Mouse (Mus musculus) intestine, postnatal 0 days (tissue): ENCODE results near the gene Gnaq. TPM values are rescaled to one million over a fixed set of nuclear protein-coding genes. Genes with fewer than 3 reads are reported as not detected.

Experiments used
- ATAC-seq: fragments of 200-750 bp; cut with Nextera tagmentation; 2 replicates; pipeline ENCODE4 v1.8.0; 2017; ENCODE audit warnings: mild to moderate bottlenecking, moderate TSS enrichment, moderate library complexity
- H3K27ac ChIP-seq: fragments of 300-500 bp; sonication (generic); 2 replicates; pipeline ENCODE4 v1.5.1; 2014; ENCODE audit warnings: mild to moderate bottlenecking, low read depth, low read length, moderate library complexity
- H3K27me3 ChIP-seq: fragments of 300-500 bp; sonication (generic); replicated peaks from 2 replicates; pipeline ENCODE4 v1.6.1; 2014; ENCODE audit warnings: low read length, mixed read lengths; ENCODE audit not compliant: control insufficient read depth, insufficient read depth
- H3K36me3 ChIP-seq: fragments of 300-500 bp; sonication (generic); 2 replicates; pipeline ENCODE4 v1.6.1; 2014; ENCODE audit warnings: mild to moderate bottlenecking, moderate library complexity; ENCODE audit not compliant: control insufficient read depth, insufficient read depth
- H3K4me1 ChIP-seq: fragments of 300-500 bp; sonication (generic); replicated peaks from 2 replicates; pipeline ENCODE4 v1.6.1; 2014; ENCODE audit warnings: antibody characterized with exemption, low read length, mixed read lengths; ENCODE audit not compliant: control insufficient read depth, insufficient read depth
- H3K4me2 ChIP-seq: fragments of 300-500 bp; sonication (generic); replicated peaks from 2 replicates; pipeline ENCODE4 v1.6.1; 2014; ENCODE audit warnings: low read depth, mild to moderate bottlenecking, moderate library complexity
- H3K4me3 ChIP-seq: fragments of 300-500 bp; sonication (generic); 2 replicates; pipeline ENCODE4 v1.5.1; 2014; ENCODE audit warnings: low read depth, low read length
- H3K9ac ChIP-seq: fragments of 300-500 bp; sonication (generic); 2 replicates; pipeline ENCODE4 v1.6.1; 2014; ENCODE audit warnings: mild to moderate bottlenecking, low read depth, low read length
- H3K9me3 ChIP-seq: fragments of 300-500 bp; sonication (generic); 2 replicates; pipeline ENCODE4 v1.6.1; 2016; ENCODE audit warnings: mixed run types; ENCODE audit not compliant: control insufficient read depth
- CTCF ChIP-seq: sonication (generic); IDR thresholded peaks from 2 replicates; pipeline ENCODE4 v1.5.1; 2016; ENCODE audit warnings: low read depth, mild to moderate bottlenecking, control low read depth, antibody characterized with exemption, moderate library complexity
- WGBS: fragments of 180-500 bp; shearing (Covaris S2); extraction: QIAGEN DNeasy Blood & Tissue Kit; methylation state at CpG from one replicate; pipeline ENCODE4 v1.1.7; 2014; 5-methylcytosine and 5-hydroxymethylcytosine counted together
- polyA plus RNA-seq: library from polyadenylated mRNA; unstranded; fragments of >200 nt; fragmentation: Nextera tagmentation; extraction: Ambion mirVana; gene quantifications from 2 replicates; pipeline ENCODE4 v1.2.1, GENCODE M21; 2015

Gnaq gene
- polyA plus RNA-seq, 1 experiment from 2014 or later, result 17.1 TPM

DNA sequence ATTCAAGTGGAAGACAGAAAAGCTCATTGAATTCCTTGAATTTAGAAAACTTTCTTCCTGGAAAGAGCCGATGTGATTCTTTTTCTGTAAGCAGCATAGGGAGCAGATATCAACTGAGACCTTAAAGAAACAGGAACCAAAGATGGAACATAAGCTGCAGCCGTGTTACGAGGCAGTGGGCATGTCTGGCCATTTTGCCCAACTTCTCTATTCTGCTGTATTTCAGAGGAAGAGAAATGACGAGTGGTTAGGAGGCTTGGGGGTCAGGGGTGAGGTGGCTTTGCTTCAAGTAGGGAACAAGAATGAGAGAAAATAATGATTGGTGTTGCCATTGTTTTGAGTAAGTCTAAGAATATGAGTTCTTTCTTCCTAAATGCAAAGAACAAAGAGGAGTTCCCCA lies 120.1 kb downstream of the Gnaq start:
- no peak overlapping the region for H3K27ac ChIP-seq
- TF ChIP-seq CTCF, result no peak

DNA sequence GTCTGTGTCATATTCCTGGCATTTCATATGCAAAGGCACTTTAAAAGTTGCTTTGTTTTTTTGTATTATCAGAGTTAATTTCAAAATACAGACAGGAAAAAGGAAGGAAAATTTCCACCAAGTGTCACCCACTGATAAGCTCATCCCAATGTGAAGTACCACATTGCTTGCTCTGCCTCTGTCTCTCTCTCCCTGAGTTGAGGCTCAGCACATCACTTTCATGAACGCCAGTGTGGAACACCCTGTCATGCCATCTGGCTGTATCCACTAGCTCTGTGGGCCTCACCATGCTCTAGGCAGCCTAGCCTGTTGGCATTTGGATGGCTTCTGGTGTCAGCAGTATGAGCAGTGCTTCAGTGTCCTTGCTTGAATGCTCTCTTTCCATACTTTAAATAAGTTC lies 122.2 kb downstream of the Gnaq start:
- Histone ChIP-seq H3K9ac (no peak overlapping the region), H3K27ac (no peak overlapping the region), H3K4me3 (no peak overlapping the region), H3K9me3 (no peaks in the 10 kb centered on the region), H3K27me3 (no peaks in the 10 kb centered on the region), H3K4me1 (peaks cover 3% of the 10 kb centered on the region; the same call in 1 of the 2 replicates), H3K4me2 (no peak overlapping the region), H3K36me3 (no peaks in the 10 kb centered on the region)
- no peak for ATAC-seq
- TF ChIP-seq CTCF, result no peak
- WGBS, result 78% methylated on average over 1 of the region's 1 CpGs

More for the DNA sequence above, 120.1 kb downstream of the Gnaq start:
- Histone ChIP-seq H3K4me1 (no peaks in the 10 kb centered on the region), H3K4me3 (no peak overlapping the region), H3K36me3 (no peaks in the 10 kb centered on the region), H3K9me3 (no peaks in the 10 kb centered on the region), H3K9ac (no peak overlapping the region), H3K4me2 (no peak overlapping the region), H3K27me3 (no peaks in the 10 kb centered on the region)
- ATAC-seq, result no peak
- WGBS, result 78% methylated on average over 4 of the region's 4 CpGs

DNA sequence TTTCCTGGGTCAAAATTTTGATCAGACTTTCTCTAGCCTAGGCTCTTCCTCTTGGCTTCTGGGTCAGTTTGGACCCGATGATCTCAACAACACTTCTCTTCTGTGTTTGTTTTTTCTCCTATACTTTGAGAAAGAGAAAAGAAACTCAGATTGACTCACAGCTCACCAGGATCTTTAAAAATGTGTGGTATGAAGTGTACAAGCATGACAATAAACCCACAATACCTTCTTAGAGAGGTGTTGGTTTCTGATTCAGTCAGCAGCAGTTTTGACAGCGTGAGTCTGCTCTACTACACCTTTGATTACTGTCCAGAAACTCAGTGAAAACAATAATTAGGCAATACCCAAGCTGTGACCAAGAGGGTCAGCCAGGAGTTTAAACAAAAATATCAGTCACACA lies 122.7 kb downstream of the Gnaq start:
- Histone ChIP-seq H3K9me3 (no peaks in the 10 kb centered on the region), H3K4me2 (no peak overlapping the region), H3K4me3 (no peak overlapping the region), H3K9ac (no peak overlapping the region), H3K27me3 (no peaks in the 10 kb centered on the region), H3K4me1 (peaks cover 3% of the 10 kb centered on the region; the same call in 1 of the 2 replicates), H3K36me3 (no peaks in the 10 kb centered on the region), H3K27ac (no peak overlapping the region)
- 80% methylated on average over 2 of the region's 2 CpGs for WGBS
- TF ChIP-seq CTCF, result no peak
- ATAC-seq, result no peak

DNA sequence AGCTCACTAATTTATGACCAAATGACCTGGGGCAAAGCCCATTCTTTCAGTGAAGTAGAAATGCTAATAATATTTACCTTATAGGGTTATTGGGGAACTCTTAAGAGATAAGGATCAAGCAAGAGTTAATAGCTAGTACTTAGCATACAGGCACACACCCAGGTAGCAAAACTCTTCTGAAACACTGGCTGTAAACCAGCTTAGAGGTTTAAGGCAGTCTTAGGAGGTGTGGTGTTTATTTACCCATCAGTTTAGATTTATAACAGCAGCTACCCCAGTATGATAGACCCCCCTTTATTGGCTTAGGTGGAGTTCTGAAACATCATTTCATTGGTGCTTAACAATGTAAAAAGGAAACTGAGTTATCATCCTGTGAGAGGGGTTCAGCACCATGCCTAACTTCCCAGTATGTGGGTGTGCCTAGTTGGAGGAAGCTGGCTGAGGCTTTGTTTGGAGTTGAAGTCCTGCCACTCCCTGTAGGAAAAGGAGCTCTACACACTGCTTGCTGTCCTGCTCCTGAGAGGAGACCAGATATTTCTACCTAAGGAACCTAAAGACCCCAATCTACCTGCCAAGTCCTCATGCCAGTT lies 126.2 kb downstream of the Gnaq start:
- H3K36me3 ChIP-seq, result no peaks in the 10 kb centered on the region
- H3K4me2 ChIP-seq, result 0 out of 2 replicates have a peak overlapping the region, but pooled peaks have one; percentile 9
- peaks cover 3% of the 10 kb centered on the region; the same call in 1 of the 2 replicates for H3K4me1 ChIP-seq
- no peaks in the 10 kb centered on the region for H3K9me3 ChIP-seq
- no peak for TF ChIP-seq CTCF
- H3K27ac ChIP-seq, result no peak overlapping the region
- no peaks in the 10 kb centered on the region for H3K27me3 ChIP-seq
- H3K9ac ChIP-seq, result no peak overlapping the region
- H3K4me3 ChIP-seq, result no peak overlapping the region
- peak; percentile 56 for ATAC-seq

DNA sequence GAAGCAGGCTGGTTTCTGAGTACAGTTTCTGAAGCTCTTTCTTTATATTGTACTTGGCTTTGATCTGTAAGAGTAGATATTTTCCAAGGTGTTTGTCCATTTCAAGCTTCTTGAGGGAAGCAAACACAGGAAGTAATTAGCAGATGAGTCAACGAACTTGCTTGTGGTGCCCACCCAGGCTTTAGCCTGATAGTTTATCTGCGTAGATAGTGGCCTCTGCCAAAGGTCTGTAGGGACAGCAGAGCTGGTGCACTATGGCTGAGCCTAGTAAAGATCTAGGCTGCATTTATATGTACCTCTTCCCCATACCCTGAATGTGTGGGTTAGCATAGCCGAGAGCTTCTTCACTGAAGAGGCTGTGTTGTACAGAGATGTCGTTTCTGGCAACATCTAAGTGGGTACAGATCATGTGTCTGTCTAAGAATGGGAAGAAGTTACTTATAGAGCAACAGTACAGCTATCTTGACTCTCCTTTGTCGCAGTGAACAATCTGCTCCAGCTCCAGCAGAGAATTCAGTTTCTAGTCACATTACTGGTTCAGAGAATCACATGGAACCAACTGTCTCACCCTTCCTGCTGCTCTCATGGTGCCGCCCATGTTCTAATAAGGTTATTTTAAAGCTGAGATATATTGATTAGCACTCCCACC lies 127.3 kb downstream of the Gnaq start:
- Histone ChIP-seq H3K9me3 (no peaks in the 10 kb centered on the region), H3K27me3 (no peaks in the 10 kb centered on the region), H3K4me2 (0 out of 2 replicates have a peak overlapping the region, but pooled peaks have one; percentile 9), H3K4me1 (peaks cover 3% of the 10 kb centered on the region; the same call in 1 of the 2 replicates), H3K36me3 (no peaks in the 10 kb centered on the region), H3K27ac (peak overlapping the region; percentile 46), H3K4me3 (no peak overlapping the region), H3K9ac (no peak overlapping the region)
- no peak for TF ChIP-seq CTCF
- WGBS, result 51% methylated on average over 6 of the region's 6 CpGs
- ATAC-seq, result no peak

DNA sequence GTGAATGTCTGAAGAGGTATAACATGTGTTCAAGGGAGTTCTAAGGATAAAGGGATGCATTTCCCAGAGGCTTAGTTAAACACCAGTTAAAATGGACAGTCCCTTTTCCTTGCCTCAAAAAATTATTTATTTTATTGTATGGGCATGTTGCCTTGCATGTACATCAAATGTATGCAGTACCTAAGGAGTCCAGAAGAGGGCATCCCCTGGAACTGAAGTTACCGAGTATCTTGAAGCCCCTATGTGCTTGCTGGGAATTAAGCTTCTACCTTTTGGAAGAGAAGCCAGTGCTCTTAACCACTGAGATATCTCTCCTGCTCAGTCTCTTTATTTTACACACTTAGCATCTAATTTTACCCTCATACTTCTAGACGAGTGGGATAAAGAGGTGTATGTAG lies 127.8 kb downstream of the Gnaq start:
- TF ChIP-seq CTCF, result peak; percentile 66
- Histone ChIP-seq H3K4me3 (no peak overlapping the region), H3K9me3 (no peaks in the 10 kb centered on the region), H3K4me2 (no peak overlapping the region), H3K27me3 (no peaks in the 10 kb centered on the region), H3K9ac (no peak overlapping the region), H3K27ac (no peak overlapping the region), H3K36me3 (no peaks in the 10 kb centered on the region), H3K4me1 (peaks cover 3% of the 10 kb centered on the region; the same call in 1 of the 2 replicates)
- WGBS, result 76% methylated on average over 2 of the region's 2 CpGs
- ATAC-seq, result no peak
